Mouse (Mus musculus) embryonic facial prominence, embryonic 14.5 days (tissue): ENCODE data around the gene Ceacam15. TPM values are rescaled to one million over a fixed set of nuclear protein-coding genes. Genes with fewer than 3 reads are reported as not detected.
A peak's percentile ranks its signal among the peaks of the same experiment; 100 is the strongest.
"Not testable (repeated sequence)": the region's sequence is repeated elsewhere in the genome, so short reads cannot be mapped to it uniquely, and the experiment has no call there.

Experiments
- ATAC-seq: fragments of 200-750 bp; cut with Nextera tagmentation; 2 replicates; pipeline ENCODE4 v1.8.0; 2017; ENCODE audit warnings: low read depth, moderate number of reproducible peaks, moderate TSS enrichment
- DNase-seq: peaks from one replicate; pipeline ENCODE4 v3.0.0-alpha.2; 2015; ENCODE audit warnings: low spot score
- H3K27ac ChIP-seq: fragments of 300-500 bp; sonication (generic); replicated peaks from 2 replicates; pipeline ENCODE4 v1.5.1; 2014; ENCODE audit warnings: low read depth, mild to moderate bottlenecking, low read length, moderate library complexity
- H3K27me3 ChIP-seq: fragments of 300-500 bp; sonication (generic); replicated peaks from 2 replicates; pipeline ENCODE4 v1.6.1; 2014; ENCODE audit warnings: low read length; ENCODE audit not compliant: control insufficient read depth, insufficient read depth
- H3K36me3 ChIP-seq: fragments of 300-500 bp; sonication (generic); 2 replicates; pipeline ENCODE4 v1.6.1; 2014; ENCODE audit warnings: low read length, mixed read lengths; ENCODE audit not compliant: control insufficient read depth, insufficient read depth
- H3K4me1 ChIP-seq: fragments of 300-500 bp; sonication (generic); 2 replicates; pipeline ENCODE4 v1.6.1; 2014; ENCODE audit warnings: antibody characterized with exemption, low read length; ENCODE audit not compliant: control insufficient read depth, insufficient read depth
- H3K4me2 ChIP-seq: fragments of 300-500 bp; sonication (generic); 2 replicates; pipeline ENCODE4 v1.6.1; 2014; ENCODE audit warnings: low read depth, mild to moderate bottlenecking, low read length, moderate library complexity, mixed read lengths
- H3K4me3 ChIP-seq: fragments of 300-500 bp; sonication (generic); 2 replicates; pipeline ENCODE4 v1.5.1; 2014; ENCODE audit warnings: low read depth, mild to moderate bottlenecking, low read length
- H3K9ac ChIP-seq: fragments of 300-500 bp; sonication (generic); 2 replicates; pipeline ENCODE4 v1.6.1; 2014; ENCODE audit warnings: low read depth, mild to moderate bottlenecking, low read length, moderate library complexity, mixed read lengths
- H3K9me3 ChIP-seq: fragments of 300-500 bp; sonication (generic); 2 replicates; pipeline ENCODE4 v1.6.1; 2016; ENCODE audit warnings: low read length; ENCODE audit not compliant: control insufficient read depth
- WGBS: fragments of 180-500 bp; shearing (Covaris S2); extraction: QIAGEN DNeasy Blood & Tissue Kit; methylation state at CpG from one replicate; pipeline ENCODE4 v1.1.7; 2014; 5-methylcytosine and 5-hydroxymethylcytosine counted together
- polyA plus RNA-seq: library from polyadenylated mRNA; unstranded; fragments of >200 nt; fragmentation: Nextera tagmentation; extraction: Ambion mirVana; gene quantifications from 2 replicates; pipeline ENCODE4 v1.2.1, GENCODE M21; 2014

Gene Ceacam15
- polyA plus RNA-seq, 1 experiment from 2014 or later = not detected

DNA sequence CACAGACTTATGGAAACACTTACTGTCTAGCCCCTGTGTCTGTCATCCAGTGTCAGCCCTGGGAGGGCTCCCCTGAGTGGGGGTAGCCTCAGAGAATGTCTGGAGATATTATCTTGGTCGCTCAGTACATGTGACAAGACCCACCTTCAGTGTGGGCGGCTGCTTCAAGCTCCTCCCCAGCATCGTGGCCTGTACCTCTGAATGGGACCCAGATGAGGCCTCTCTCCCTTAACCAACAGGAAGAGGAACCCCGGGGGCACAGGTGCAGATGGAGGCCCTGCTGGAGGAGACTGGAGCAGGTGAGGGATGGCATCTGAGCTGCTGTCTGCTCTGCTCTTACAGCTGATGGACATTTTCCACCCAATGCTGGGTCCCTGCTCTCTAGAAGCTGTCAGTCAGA, 32.4 kb downstream of the Ceacam15 start:
- WGBS = 16% methylated on average over 3 of the region's 4 CpGs
- not testable (repeated sequence) for H3K36me3 ChIP-seq, ATAC-seq, H3K4me3 ChIP-seq, H3K4me2 ChIP-seq, H3K9ac ChIP-seq, H3K4me1 ChIP-seq, H3K27ac ChIP-seq, DNase-seq, H3K9me3 ChIP-seq, H3K27me3 ChIP-seq

DNA sequence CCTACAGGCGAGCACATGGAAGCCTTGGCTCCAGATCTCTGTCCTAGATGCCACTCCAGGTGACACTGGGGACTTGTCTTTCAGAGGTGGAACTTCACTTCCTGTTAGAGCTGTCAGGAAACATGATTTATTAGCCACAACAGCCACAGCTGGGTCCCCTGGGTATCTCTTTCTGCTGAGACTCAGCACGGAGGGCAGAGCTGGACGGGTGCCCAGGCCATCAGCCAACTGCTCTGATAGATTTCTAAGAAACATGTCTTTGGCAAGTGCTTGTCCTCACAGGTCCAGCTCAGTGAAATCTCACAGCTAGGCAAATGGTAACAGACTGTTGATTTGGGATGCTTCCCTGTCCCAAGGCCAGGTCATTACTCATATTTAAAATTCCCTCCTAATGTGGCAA, 36.5 kb downstream of the Ceacam15 start:
- 58% methylated on average over 3 of the region's 3 CpGs for WGBS

DNA sequence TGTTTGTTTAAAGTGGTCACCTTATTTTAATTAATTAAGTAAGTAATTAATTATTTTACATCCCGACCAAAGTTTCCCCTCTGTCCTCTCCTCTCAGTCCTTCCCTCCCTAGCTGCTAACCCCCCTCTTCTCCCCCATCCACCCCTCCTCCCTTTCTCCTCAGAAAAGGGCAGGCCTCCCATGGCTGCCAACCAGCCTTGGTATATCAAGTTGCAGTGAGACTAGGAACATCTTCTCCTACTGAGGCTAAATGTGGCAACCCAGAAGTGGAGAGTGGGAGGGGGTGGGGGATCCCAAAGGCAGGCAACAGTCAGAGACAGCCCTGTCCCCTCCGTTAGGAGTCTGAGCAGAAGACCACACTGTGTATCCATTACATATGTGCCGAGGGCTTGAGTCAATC, 40.4 kb downstream of the Ceacam15 start:
- WGBS = 37% methylated on average over 3 of the region's 3 CpGs
- H3K4me1 ChIP-seq = no peaks in the 10 kb centered on the region
- no peaks in the 10 kb centered on the region for H3K36me3 ChIP-seq
- DNase-seq = peak; percentile 24
- ATAC-seq = no peak
- H3K27ac ChIP-seq = no peak overlapping the region
- no peaks in the 10 kb centered on the region for H3K9me3 ChIP-seq
- H3K4me2 ChIP-seq = no peak overlapping the region
- no peak overlapping the region for H3K4me3 ChIP-seq
- H3K9ac ChIP-seq = no peak overlapping the region
- no peaks in the 10 kb centered on the region for H3K27me3 ChIP-seq

More for the DNA sequence above, 36.5 kb downstream of the Ceacam15 start:
- H3K4me2 ChIP-seq = no peak overlapping the region
- no peaks in the 10 kb centered on the region for H3K4me1 ChIP-seq
- DNase-seq = peak; percentile 73
- H3K9me3 ChIP-seq = 0 out of 2 replicates have a peak, but pooled peaks cover 3% of the 10 kb centered on the region
- no peak overlapping the region for H3K27ac ChIP-seq
- no peak for ATAC-seq
- H3K27me3 ChIP-seq = no peaks in the 10 kb centered on the region
- no peak overlapping the region for H3K4me3 ChIP-seq
- no peak overlapping the region for H3K9ac ChIP-seq
- no peaks in the 10 kb centered on the region for H3K36me3 ChIP-seq

DNA sequence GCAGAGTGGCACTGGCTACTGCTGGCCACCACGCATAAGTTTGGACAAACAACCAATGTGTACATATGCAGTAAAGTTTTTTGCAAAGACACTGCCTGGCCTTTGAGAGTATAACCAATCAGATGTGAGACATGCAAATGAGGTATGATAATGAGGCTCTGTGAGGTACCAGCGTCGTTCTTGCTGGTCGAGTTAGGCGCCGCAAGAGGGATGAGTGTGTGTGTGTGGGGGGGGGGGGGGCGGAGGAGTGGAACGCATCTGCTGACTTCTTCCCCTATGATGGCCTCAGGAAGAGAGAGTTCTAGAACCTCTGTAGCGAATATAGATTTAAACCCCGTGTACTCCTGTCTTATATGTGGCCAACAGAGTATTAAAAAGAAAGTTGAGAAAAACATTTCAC, 41.6 kb downstream of the Ceacam15 start:
- H3K9me3 ChIP-seq, H3K4me1 ChIP-seq, H3K27ac ChIP-seq, ATAC-seq, H3K4me2 ChIP-seq, H3K36me3 ChIP-seq, H3K9ac ChIP-seq, H3K27me3 ChIP-seq, H3K4me3 ChIP-seq: not testable (repeated sequence)
- peak; percentile 28 for DNase-seq
- WGBS = 13% methylated on average over 9 of the region's 10 CpGs

DNA sequence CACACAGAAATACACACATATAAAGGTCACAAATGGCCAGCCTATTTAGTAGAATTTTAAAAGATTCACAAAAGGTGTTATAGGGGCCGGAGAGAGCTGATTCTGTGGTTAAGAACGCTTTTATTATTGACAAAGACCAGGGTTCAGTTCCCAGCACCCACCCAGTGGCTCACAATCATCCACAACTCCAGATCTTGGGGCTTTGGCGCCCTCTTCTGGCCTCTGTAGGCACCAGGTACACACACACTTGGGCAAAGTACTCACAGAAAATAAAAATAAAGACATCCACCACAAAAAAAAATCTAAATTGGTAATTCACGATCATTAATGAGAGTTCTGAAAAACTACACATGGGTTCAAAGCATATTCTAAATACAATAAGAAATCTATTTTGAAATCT, 43.6 kb downstream of the Ceacam15 start:
- no peaks in the 10 kb centered on the region for H3K4me1 ChIP-seq
- H3K4me2 ChIP-seq = no peak overlapping the region
- ATAC-seq = no peak
- H3K9me3 ChIP-seq = no peaks in the 10 kb centered on the region
- no peak overlapping the region for H3K9ac ChIP-seq
- no peak overlapping the region for H3K27ac ChIP-seq
- no peak for DNase-seq
- no peaks in the 10 kb centered on the region for H3K36me3 ChIP-seq
- no peaks in the 10 kb centered on the region for H3K27me3 ChIP-seq
- no peak overlapping the region for H3K4me3 ChIP-seq
- WGBS = 62% methylated on average over 4 of the region's 4 CpGs

DNA sequence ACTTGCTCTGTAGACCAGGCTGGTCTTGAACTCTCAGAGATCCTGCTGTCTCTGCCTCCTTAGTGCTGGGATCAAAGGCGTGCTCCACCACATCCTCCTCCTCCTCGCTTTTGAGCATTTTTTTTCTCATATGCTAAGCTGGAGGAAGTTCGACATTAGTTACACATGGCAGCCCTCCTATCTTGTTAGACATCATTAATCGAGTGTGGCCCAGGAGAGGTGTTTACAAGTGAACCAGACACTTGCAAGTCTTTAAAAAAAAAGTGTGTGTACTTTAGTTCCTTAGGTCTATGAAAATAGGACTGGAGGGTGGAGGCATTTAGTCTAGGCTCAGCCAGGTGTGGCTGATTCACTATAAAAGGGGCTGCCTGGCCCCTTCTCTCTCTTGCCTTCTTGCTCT, 44.5 kb downstream of the Ceacam15 start:
- no peaks in the 10 kb centered on the region for H3K9me3 ChIP-seq

DNA sequence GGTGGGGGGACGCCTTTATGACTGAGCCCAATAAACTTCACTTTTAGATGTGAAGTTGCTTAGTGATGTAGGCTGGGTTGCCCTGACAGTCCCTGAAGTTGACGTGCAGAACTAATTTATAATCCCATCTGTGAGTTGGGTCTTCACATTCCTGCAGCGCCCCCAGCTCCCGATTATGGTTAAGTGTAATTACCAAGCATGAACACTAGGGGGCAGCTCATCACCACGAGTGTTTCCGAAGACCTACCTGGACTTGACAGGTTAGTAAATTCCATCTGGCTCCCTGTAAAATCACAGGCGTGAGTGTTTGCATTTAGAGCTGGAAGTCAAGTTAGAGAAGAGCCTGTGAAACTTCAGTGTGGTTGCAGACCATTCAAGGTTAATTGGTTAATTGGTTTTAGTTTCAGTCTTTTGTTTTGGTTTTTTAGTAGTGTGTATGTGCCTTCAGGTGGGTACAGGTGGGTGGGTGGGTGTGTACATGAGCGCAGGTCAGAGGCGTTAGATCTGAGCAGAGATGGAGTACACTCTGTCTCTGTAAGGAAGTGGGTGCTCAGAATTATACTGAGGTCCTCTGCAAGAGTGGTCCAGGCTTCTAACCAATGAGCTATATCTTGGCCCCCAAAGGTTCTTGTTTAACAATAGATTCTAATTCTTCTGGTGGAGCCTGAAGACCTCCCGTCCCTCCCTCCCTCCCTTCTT, 45.8 kb downstream of the Ceacam15 start:
- peak; percentile 13; the same call in 1 of the 2 replicates for ATAC-seq

More for the DNA sequence above, 44.5 kb downstream of the Ceacam15 start:
- no peaks in the 10 kb centered on the region for H3K27me3 ChIP-seq
- no peaks in the 10 kb centered on the region for H3K36me3 ChIP-seq
- H3K4me2 ChIP-seq = no peak overlapping the region
- DNase-seq = no peak
- no peak overlapping the region for H3K27ac ChIP-seq
- no peaks in the 10 kb centered on the region for H3K4me1 ChIP-seq
- WGBS = 64% methylated on average over 4 of the region's 4 CpGs
- no peak overlapping the region for H3K4me3 ChIP-seq
- no peak overlapping the region for H3K9ac ChIP-seq
- ATAC-seq = no peak

DNA sequence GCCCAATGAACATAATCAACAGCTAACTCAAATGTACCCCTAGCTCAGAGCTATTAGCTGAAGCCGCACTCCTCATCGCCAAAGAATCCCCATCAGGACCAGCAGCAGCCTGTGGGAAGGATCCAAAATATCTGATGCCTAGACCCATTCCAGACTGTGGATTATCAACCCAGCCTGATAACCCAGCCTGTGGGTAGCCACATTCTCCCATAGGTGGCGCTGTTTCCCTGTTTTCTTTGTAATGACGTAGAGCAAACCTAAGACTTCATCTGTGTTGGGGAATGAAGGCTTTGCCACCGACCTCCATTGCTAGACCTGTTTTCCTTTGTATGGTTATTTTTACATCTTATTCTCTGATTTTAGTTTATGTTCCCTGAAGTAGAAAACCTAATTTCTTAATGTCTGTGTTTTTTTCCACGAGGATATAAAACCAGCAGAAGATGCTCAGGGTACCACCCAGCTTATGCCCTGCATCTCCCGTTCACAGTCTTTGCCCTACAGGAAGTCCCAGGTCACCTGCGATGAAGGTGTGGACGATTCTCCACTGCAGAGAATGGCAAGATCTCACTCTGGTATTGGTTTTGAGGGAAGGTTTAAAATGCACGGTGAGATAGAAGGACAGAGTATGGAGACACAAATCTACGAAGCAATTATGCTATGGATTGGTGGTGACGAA, 47.3 kb downstream of the Ceacam15 start:
- DNase-seq (peak; percentile 78), ATAC-seq (peak; percentile 78)
- Histone ChIP-seq H3K4me3 (no peak overlapping the region), H3K27me3 (no peaks in the 10 kb centered on the region), H3K27ac (no peak overlapping the region), H3K9me3 (no peaks in the 10 kb centered on the region), H3K4me1 (no peaks in the 10 kb centered on the region), H3K36me3 (no peaks in the 10 kb centered on the region), H3K4me2 (no peak overlapping the region), H3K9ac (no peak overlapping the region)
- 34% methylated on average over 12 of the region's 12 CpGs for WGBS

More for the DNA sequence above, 45.8 kb downstream of the Ceacam15 start:
- H3K9ac ChIP-seq = no peak overlapping the region
- no peaks in the 10 kb centered on the region for H3K9me3 ChIP-seq
- 21% methylated on average over 10 of the region's 10 CpGs for WGBS
- DNase-seq = peak; percentile 50
- no peak overlapping the region for H3K27ac ChIP-seq
- no peaks in the 10 kb centered on the region for H3K4me1 ChIP-seq
- no peaks in the 10 kb centered on the region for H3K36me3 ChIP-seq
- no peak overlapping the region for H3K4me3 ChIP-seq
- H3K4me2 ChIP-seq = no peak overlapping the region
- no peaks in the 10 kb centered on the region for H3K27me3 ChIP-seq

DNA sequence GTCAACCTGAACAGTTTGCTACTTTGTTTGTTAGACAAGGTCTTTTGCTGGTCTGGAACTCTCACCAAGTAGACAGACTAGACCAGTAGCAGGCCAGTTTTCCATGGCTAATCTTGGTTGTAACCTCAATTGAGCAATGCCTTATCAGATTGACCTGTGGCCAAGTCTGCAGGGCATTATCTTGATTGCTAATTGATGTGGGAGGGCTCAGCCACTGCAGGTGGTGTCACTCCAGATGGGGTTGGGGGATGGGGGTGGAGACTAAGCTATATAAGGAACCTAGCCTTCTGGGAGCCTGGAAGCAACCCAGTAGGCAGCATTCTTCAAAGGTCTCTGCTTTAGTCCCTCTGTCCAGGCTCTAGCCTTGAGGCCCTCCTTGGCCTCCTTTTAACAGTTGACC, 51.8 kb downstream of the Ceacam15 start:
- ATAC-seq (no peak), DNase-seq (no peak)
- H3K4me3 ChIP-seq = no peak overlapping the region
- no peaks in the 10 kb centered on the region for H3K9me3 ChIP-seq
- H3K4me1 ChIP-seq = peaks cover under 1% of the 10 kb centered on the region; the same call in 1 of the 2 replicates
- H3K27ac ChIP-seq = no peak overlapping the region
- H3K27me3 ChIP-seq = no peaks in the 10 kb centered on the region
- no peak overlapping the region for H3K4me2 ChIP-seq
- H3K9ac ChIP-seq = no peak overlapping the region
- H3K36me3 ChIP-seq = no peaks in the 10 kb centered on the region
